Mouse (Mus musculus): Measurements from ENCODE around the gene Cept1. TPM values are rescaled to one million over a fixed set of nuclear protein-coding genes. Genes with fewer than 3 reads are reported as not detected.

Cept1 gene
- total RNA-seq, 2 experiments from 2014 or later, result 42.3 to 50.4 TPM

DNA sequence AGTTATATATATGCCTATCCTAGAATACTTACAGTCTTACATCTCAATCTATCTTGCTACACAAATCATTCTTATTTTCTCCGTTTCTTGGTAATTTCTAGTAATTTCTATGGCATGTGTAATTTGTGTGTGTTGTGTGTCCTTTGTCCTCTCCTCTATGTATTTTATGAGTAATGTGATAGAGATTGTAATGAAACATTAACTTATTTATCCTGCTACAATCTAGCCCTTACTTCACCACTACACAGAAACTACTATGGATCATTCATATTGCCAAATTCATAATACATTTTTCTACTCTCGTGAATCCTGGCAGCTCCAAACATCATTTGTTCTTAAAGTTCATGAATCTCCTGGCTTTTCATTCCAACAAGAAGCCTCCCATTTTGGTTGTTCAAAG is 19.6 kb downstream of the Cept1 start:
- no peak for TF ChIP-seq CTCF (conservative IDR thresholded peaks at IDR 0.05)
- H3K4me3 ChIP-seq, result no peak overlapping the region
- DNase-seq (ENCODE audit: low spot score in 2 of 2), result no peak
- H3K27ac ChIP-seq, result no peak overlapping the region

DNA sequence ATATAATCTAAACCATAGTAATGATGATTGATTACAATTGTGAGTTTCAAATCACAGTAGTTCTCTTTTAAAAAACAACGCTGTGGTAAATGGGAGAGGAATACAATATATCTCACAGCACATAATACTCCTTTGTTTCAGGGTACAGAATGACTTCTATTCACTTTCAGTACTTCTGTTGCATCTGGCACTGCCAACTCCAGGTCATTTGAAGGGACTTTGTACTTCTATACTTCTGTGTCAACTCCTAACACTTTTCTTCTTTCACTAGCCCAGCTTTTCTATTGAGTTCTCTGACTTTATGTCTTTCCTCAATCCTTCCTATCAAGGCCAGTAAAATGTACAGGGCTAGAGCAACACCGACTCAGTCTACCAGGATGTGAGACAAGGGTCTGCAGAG is 21.2 kb downstream of the Cept1 start:
- Histone ChIP-seq H3K4me3 (no peak overlapping the region), H3K27ac (peak overlapping the region; percentile 68; the same call in 1 of the 2 replicates)
- TF ChIP-seq CTCF (conservative IDR thresholded peaks at IDR 0.05), result no peak
- DNase-seq (ENCODE audit: low spot score in 2 of 2), result no peak

DNA sequence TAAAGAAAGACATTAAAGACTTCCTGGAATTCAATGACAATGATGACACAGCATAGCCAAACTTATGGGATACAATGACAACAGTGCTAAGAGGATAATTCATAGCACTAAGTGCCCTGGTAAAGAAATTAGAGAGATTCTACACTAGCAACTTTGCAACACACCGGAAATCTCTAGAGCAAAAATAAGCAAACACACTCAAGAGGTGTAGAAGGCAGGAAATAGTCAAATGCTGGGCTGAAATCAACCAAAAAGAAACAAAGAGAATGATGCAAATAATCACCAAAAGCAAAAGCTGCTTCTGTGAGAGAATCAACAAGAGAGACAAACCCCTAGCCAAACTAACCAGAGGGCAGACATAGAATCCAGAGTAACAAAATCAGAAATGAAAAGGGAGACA is 24.9 kb downstream of the Cept1 start:
- no peak for DNase-seq (ENCODE audit: low spot score in 2 of 2)
- TF ChIP-seq CTCF (conservative IDR thresholded peaks at IDR 0.05), result no peak
- H3K27ac ChIP-seq, result no peak overlapping the region
- no peak overlapping the region for H3K4me3 ChIP-seq

DNA sequence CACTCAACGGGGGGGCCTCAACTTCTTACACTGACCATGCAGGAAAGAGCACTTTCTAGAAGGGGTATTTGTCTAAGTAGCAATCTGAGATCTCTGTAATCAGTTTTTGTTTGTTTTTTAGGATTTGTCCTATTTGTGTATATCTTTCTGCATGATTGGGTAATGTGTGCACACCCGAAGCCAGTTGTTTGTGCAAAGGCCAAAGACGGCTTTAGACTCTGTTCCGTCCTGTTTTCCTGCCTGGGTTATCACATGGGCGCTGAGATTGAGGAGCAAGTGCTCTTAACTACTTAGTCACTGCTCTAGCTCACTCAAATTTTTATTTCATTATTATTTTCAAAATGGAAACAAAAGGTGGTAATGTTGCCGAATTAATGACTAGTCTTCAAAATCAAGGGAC is 32.6 kb downstream of the Cept1 start:
- no peak overlapping the region for H3K27ac ChIP-seq
- H3K4me3 ChIP-seq, result no peak overlapping the region
- TF ChIP-seq CTCF (conservative IDR thresholded peaks at IDR 0.05), result no peak
- DNase-seq (ENCODE audit: low spot score in 2 of 2), result no peak

DNA sequence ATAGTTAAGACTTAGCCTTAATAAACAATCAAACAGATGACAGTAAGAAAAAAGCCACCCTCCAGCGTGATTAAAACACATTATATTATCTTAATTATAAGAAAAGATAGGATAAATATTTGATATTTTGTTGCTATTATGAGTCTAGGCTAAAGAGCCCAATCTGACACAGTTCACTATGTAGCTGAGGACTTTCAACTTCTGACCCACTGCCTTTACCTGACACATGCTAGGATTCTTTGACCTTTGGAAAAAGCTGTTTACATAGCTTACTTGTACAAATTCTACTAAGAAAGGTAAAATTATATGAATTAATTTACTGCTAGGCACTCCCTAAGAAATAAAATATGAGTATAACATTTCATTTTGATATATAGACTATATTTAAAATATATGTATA is 36.9 kb downstream of the Cept1 start:
- Histone ChIP-seq H3K27ac (no peak overlapping the region), H3K4me3 (no peak overlapping the region)
- TF ChIP-seq CTCF (conservative IDR thresholded peaks at IDR 0.05), result no peak
- no peak for DNase-seq (ENCODE audit: low spot score in 2 of 2)

DNA sequence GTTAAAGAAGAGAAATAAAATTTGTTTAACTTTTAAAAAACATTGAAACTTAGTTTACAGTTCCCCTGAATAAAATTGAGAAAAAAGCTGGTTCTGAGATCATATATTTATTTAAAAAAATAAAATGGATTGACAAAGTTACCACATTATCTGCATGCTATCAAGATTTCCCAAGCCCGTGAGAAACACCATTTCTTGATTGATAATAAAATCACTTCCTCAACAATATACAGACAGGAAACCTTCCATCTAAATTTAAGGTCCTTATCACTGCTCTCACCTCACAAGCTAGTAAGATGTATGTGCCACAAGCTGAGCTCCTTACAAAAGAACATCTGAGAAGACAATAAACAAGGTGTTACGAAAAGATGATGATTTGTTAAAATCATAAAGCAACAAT is 44.7 kb downstream of the Cept1 start:
- no peak overlapping the region for H3K4me3 ChIP-seq
- TF ChIP-seq CTCF (conservative IDR thresholded peaks at IDR 0.05), result no peak
- H3K27ac ChIP-seq, result no peak overlapping the region
- no peak for DNase-seq (ENCODE audit: low spot score in 2 of 2)

DNA sequence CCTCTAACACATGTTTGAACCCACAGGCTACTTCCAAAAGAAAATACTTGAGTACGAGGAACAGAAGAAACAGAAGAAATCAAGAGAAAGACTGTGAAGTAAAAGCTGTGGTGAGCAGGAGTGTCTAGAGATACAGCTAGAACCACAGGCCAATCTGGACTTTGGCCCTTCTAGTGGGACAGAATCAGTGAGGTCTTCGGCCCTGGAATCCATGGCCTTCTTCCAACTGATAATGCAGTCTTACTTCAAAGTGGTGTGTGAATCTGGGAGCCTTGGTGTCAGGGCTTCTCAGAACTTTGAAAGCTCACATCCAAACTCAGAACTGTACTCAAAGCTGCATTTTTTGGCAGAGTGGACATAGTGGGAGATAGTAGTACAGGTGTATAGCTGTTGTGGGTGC is 47.1 kb downstream of the Cept1 start:
- no peak overlapping the region for H3K4me3 ChIP-seq

DNA sequence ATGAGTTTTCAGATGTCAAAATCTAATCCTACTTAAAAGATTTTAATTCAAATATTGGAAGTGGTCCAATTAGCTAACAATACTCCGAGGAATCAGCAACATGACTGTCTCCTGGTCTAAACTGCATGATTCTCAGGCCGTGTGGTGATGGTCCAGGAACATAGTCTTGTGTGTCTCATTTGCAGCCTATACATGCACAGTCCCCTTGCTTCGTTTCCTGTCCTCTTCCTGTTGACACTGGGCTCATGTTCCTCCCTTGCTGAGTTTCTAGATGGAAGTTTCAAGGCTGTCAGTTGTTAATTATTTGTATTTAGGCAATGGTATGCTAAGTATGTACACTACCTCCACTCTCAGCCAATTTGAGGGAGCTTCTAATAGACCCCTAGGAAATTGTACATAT is 50.6 kb downstream of the Cept1 start:
- H3K4me3 ChIP-seq, result no peak overlapping the region
- no peak for TF ChIP-seq CTCF (conservative IDR thresholded peaks at IDR 0.05)
- H3K27ac ChIP-seq, result no peak overlapping the region
- no peak for DNase-seq (ENCODE audit: low spot score in 2 of 2)

More for the DNA sequence above, 47.1 kb downstream of the Cept1 start:
- DNase-seq (ENCODE audit: low spot score in 2 of 2), result no peak
- no peak for TF ChIP-seq CTCF (conservative IDR thresholded peaks at IDR 0.05)
- no peak overlapping the region for H3K27ac ChIP-seq

DNA sequence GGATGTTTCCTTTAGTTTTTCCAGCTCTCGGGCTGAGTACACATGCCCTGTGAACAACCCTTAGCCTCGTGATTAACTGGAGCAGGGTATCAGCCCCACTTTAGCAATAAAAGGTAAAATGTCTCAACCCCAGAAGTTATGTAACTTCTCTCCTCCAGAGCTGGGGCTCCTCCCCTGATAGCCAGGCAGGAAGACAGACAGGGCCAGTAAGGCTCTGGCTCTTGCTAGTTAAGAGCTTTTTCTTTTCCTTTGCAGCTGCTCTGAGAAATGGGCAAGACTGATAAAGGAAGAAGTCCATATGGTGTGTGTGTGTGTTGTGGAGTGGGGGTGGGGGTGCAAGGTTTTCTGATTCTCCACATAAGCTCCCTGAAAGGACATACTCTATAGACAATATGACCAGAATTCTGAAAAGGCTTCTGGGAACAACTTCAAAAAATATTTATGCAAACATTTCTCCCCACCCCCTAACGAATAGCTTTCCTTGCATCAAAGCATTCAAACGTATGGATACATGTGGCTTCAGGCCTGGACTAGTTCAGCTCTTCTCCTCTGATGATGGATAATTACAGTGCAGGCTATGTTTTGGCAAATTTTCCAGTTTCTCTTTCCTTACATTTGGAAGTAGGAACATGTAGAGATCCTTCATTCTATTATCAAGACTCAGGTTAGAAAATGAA is 51.4 kb downstream of the Cept1 start:
- Histone ChIP-seq H3K27ac (0 out of 2 replicates have a peak overlapping the region, but pooled peaks have one; percentile 18), H3K4me3 (no peak overlapping the region)
- TF ChIP-seq CTCF (conservative IDR thresholded peaks at IDR 0.05), result no peak
- no peak for DNase-seq (ENCODE audit: low spot score in 2 of 2)

DNA sequence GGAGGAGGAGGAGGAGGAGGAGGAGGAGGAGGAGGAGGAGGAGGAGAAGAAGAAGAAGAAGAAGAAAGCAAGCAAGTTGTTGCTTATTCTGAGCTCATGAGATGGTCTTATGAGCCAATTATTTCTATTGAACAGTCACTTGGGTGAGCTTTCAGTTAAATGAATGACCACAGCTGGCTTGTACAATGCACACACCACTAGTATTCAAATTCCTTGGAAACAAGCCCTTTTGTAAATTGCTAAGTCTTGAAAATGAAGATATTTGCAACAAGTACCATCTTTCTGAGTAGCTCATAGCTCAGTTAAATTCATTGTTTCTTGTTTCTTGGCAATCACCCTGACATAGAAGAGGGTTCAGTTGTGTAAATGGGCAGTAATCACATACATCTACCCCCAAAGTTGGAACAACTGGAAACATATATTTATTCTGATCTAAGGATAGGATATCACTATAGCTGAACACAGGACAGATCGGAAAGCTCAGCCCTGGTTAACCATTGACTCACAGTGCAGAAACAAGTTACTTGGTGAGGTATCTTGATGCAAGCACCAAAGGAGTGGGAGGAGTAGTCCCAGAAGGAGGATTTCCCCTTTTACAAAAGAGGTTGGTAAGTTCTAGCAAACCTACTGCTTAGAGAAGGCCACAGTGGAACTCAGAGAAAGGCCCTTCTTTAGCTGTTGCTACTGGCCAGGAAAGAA is 52.1 kb downstream of the Cept1 start:
- Histone ChIP-seq H3K4me3 (no peak overlapping the region), H3K27ac (0 out of 2 replicates have a peak overlapping the region, but pooled peaks have one; percentile 18)
- TF ChIP-seq CTCF (conservative IDR thresholded peaks at IDR 0.05), result no peak
- no peak for DNase-seq (ENCODE audit: low spot score in 2 of 2)

DNA sequence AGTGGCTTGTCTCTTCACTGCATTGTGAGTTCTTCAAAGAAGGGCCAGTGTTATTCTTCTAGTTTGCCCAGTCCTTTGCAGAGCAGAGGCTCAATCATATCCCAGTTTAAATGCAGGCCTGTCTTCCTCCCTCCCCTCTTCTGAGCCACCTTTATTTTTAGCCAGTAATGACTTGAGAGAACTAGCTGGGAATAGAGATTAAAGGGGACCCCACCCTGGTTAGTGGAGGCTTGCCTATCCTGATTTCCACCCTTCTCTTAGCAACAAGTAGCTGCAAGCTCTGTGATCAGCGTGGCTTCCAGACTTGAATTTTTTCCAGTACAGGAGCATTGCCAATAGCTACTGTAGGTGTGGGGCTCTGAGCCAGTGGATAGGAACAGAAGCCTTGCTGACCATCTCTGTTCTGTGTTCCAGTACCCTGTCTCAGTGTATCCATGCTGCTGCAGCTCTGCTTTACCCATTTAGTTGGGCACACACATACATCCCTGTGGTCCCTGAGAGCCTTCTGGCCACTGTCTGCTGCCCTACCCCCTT is 53.1 kb downstream of the Cept1 start:
- Histone ChIP-seq H3K4me3 (no peak overlapping the region), H3K27ac (no peak overlapping the region)
- TF ChIP-seq CTCF (conservative IDR thresholded peaks at IDR 0.05), result no peak
- no peak for DNase-seq (ENCODE audit: low spot score in 2 of 2)

DNA sequence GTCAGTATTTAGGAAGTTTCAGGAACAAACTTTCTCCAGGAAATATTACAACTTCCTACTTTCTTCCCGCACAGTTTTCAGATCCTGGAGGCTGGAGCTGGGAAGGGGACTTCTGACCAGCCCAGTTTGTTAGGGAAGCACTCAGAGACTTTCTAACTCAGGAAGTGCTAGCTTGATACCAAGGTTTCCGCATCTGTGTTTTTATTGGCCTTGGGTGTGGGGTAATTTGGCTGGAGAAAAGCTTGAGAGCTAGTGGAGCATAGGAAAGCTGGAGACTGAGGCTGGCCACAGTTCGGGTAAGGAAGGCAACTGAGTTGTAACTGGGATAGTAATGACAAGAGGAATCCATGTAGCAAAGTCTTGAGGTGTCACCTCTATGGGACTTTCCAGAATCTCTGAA is 53.7 kb downstream of the Cept1 start:
- TF ChIP-seq CTCF (conservative IDR thresholded peaks at IDR 0.05), result no peak
- Histone ChIP-seq H3K27ac (no peak overlapping the region), H3K4me3 (no peak overlapping the region)
- no peak for DNase-seq (ENCODE audit: low spot score in 2 of 2)

DNA sequence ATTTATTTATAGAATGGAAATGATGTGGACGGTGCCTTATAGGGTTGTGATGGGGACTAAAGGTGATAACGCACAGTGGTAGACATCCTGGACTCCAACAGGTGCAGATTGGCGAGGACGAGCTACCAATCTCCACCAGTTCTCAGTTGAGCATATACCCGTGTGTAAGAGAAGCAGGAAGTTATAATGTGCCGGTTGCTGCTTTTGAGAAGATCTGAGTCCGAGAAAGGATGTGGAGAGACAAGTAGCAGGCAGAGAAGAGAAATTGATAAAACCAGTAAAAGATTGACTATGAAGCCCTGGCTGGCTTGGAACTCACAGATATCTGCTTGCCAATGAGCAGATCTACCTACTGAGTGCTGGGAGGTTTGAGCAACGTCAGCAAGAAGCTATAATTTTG is 54.4 kb downstream of the Cept1 start:
- no peak for DNase-seq (ENCODE audit: low spot score in 2 of 2)
- no peak overlapping the region for H3K27ac ChIP-seq
- TF ChIP-seq CTCF (conservative IDR thresholded peaks at IDR 0.05), result no peak
- no peak overlapping the region for H3K4me3 ChIP-seq

DNA sequence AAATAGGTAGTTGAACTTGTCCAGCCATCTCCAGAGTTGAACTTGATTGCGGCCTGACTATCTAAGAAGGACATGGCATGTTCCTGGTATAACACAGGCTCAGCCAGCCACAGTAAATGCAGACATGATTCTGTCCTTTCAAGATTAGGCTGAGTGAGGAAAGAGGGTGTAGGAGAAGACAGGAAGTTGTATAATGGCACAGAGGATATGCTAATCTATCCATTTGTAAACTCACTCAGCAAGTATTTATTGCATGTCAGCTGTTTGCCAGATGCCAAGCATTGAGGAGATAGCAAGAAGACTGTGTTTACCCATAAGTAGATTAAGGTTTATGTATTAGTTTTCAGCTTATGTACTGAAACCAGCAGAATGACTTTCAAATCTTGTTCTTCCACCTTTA is 54.9 kb downstream of the Cept1 start:
- no peak for DNase-seq (ENCODE audit: low spot score in 2 of 2)
- Histone ChIP-seq H3K27ac (no peak overlapping the region), H3K4me3 (no peak overlapping the region)
- no peak for TF ChIP-seq CTCF (conservative IDR thresholded peaks at IDR 0.05)
